Mouse (Mus musculus): ENCODE data around the gene Cct5.

DNA sequence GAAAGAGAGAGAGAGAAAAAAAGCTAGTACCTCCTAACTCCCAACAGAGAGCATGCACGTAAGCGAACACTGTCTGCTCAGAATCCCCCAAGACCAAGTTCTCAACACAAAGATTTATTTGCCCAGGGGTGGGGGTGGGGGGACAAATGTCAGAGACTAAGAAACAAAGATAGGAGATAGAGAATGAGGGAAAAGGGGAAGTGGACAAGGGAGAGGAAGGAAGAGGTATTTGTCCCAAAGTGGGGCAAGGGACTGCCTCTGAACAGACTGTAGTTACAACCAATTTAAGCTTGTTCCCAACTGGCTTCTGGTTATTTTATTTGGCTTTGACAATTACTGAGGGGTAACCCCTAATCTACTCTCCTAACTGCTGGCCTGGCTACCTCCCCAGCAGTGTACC, 46.7 kb downstream of the Cct5 start:
- no peak for TF ChIP-seq CTCF (conservative IDR thresholded peaks at IDR 0.05; ENCODE audit: low read length)
- TF ChIP-seq POU5F1 (IDR thresholded peaks at IDR 0.05; ENCODE audit: borderline replicate concordance, low read length): no peak
